Mouse (Mus musculus) erythroblast, embryonic 14.5 days (primary cell): ENCODE data around the gene Mfng. TPM values are rescaled to one million over a fixed set of nuclear protein-coding genes. Genes with fewer than 3 reads are reported as not detected.

Experiments
- H3K27me3 ChIP-seq: 2 replicates; pipeline ENCODE4 v1.6.1; 2012; ENCODE audit warnings: inconsistent platforms; ENCODE audit not compliant: control insufficient read depth
- H3K36me3 ChIP-seq: 2 replicates; pipeline ENCODE4 v1.6.1; 2012; ENCODE audit warnings: mild to moderate bottlenecking, inconsistent platforms; ENCODE audit not compliant: control insufficient read depth
- H3K4me1 ChIP-seq: 2 replicates; pipeline ENCODE4 v1.6.1; 2012; ENCODE audit warnings: inconsistent platforms; ENCODE audit not compliant: control insufficient read depth
- H3K4me3 ChIP-seq: replicated peaks from 2 replicates; pipeline ENCODE3; 2012; ENCODE audit warnings: moderate library complexity, mild to moderate bottlenecking, inconsistent platforms
- H3K9me3 ChIP-seq: 2 replicates; pipeline ENCODE4 v1.6.1; 2012; ENCODE audit warnings: low read length, inconsistent platforms, mixed read lengths; ENCODE audit not compliant: control insufficient read depth
- GATA1 ChIP-seq: IDR thresholded peaks from 2 replicates; pipeline ENCODE4 v1.6.1; 2012; ENCODE audit warnings: low read length, inconsistent platforms, mixed read lengths
- TAL1 ChIP-seq: IDR thresholded peaks from 3 replicates; pipeline ENCODE4 v1.6.1; 2012; ENCODE audit warnings: low read length, inconsistent platforms, mixed read lengths
- polyA plus RNA-seq: library from polyadenylated mRNA; stranded (reverse); fragments of >175 nt; gene quantifications from 2 replicates; pipeline ENCODE4 v1.2.3, GENCODE M21; 2012

Gene Mfng
- polyA plus RNA-seq, 1 experiment: 0.13 TPM

GRCm38 (mm10) chr15:78790990-78791389, 17.7 kb upstream of the Mfng start:
- Histone ChIP-seq H3K27me3 (no peaks in the 10 kb centered on the region), H3K4me1 (no peaks in the 10 kb centered on the region), H3K4me3 (no peak overlapping the region), H3K36me3 (peaks cover 3% of the 10 kb centered on the region; the same call in 1 of the 2 replicates), H3K9me3 (no peaks in the 10 kb centered on the region)
- TF ChIP-seq GATA1 (no peak), TAL1 (no peak)

- Histone ChIP-seq H3K4me3 (no peak overlapping the region), H3K4me1 (no peaks in the 10 kb centered on the region), H3K27me3 (no peaks in the 10 kb centered on the region), H3K36me3 (peaks cover 3% of the 10 kb centered on the region; the same call in 1 of the 2 replicates), H3K9me3 (no peaks in the 10 kb centered on the region)
- no peak for TF ChIP-seq GATA1
- TF ChIP-seq TAL1: no peak
Measured at GRCm38 (mm10) chr15:78790451-78790850, 17.2 kb upstream of the Mfng start.

- Histone ChIP-seq H3K36me3 (peaks cover 3% of the 10 kb centered on the region; the same call in 1 of the 2 replicates), H3K9me3 (no peaks in the 10 kb centered on the region), H3K27me3 (no peaks in the 10 kb centered on the region), H3K4me3 (no peak overlapping the region), H3K4me1 (no peaks in the 10 kb centered on the region)
- TF ChIP-seq GATA1 (no peak), TAL1 (no peak)
Measured at GRCm38 (mm10) chr15:78789721-78790323, 16.5 kb upstream of the Mfng start.

- TF ChIP-seq GATA1: no peak
- no peak for TF ChIP-seq TAL1
- Histone ChIP-seq H3K27me3 (no peaks in the 10 kb centered on the region), H3K4me3 (no peak overlapping the region), H3K9me3 (no peaks in the 10 kb centered on the region), H3K4me1 (no peaks in the 10 kb centered on the region), H3K36me3 (no peaks in the 10 kb centered on the region; the same call in 1 of the 2 replicates)
Measured at GRCm38 (mm10) chr15:78788042-78788441, 14.8 kb upstream of the Mfng start.

GRCm38 (mm10) chr15:78787287-78787856, 14.1 kb upstream of the Mfng start:
- Histone ChIP-seq H3K4me1 (no peaks in the 10 kb centered on the region), H3K4me3 (no peak overlapping the region), H3K36me3 (no peaks in the 10 kb centered on the region; the same call in 1 of the 2 replicates), H3K27me3 (no peaks in the 10 kb centered on the region), H3K9me3 (no peaks in the 10 kb centered on the region)
- TF ChIP-seq GATA1 (no peak), TAL1 (no peak)

GRCm38 (mm10) chr15:78786411-78786818, 13.1 kb upstream of the Mfng start:
- TF ChIP-seq TAL1 (no peak), GATA1 (no peak)
- no peaks in the 10 kb centered on the region for H3K9me3 ChIP-seq
- no peaks in the 10 kb centered on the region for H3K27me3 ChIP-seq
- H3K36me3 ChIP-seq: no peaks in the 10 kb centered on the region; the same call in 1 of the 2 replicates
- no peaks in the 10 kb centered on the region for H3K4me1 ChIP-seq
- H3K4me3 ChIP-seq: no peak overlapping the region

- no peaks in the 10 kb centered on the region for H3K9me3 ChIP-seq
- H3K36me3 ChIP-seq: no peaks in the 10 kb centered on the region; the same call in 1 of the 2 replicates
- H3K4me3 ChIP-seq: no peak overlapping the region
- no peaks in the 10 kb centered on the region for H3K4me1 ChIP-seq
- no peak for TF ChIP-seq TAL1
- no peak for TF ChIP-seq GATA1
- H3K27me3 ChIP-seq: no peaks in the 10 kb centered on the region
Measured at GRCm38 (mm10) chr15:78785961-78786360, 12.7 kb upstream of the Mfng start.

GRCm38 (mm10) chr15:78785258-78785657, 12.0 kb upstream of the Mfng start:
- Histone ChIP-seq H3K27me3 (no peaks in the 10 kb centered on the region), H3K36me3 (no peaks in the 10 kb centered on the region; the same call in 1 of the 2 replicates), H3K9me3 (no peaks in the 10 kb centered on the region), H3K4me1 (no peaks in the 10 kb centered on the region), H3K4me3 (no peak overlapping the region)
- TF ChIP-seq TAL1: no peak
- TF ChIP-seq GATA1: no peak

- TF ChIP-seq GATA1: no peak
- TF ChIP-seq TAL1: no peak
- Histone ChIP-seq H3K36me3 (no peaks in the 10 kb centered on the region; the same call in 1 of the 2 replicates), H3K4me3 (no peak overlapping the region), H3K9me3 (no peaks in the 10 kb centered on the region), H3K27me3 (no peaks in the 10 kb centered on the region), H3K4me1 (no peaks in the 10 kb centered on the region)
Measured at GRCm38 (mm10) chr15:78784520-78784919, 11.2 kb upstream of the Mfng start.
